ENCODE assay signal across 12 mouse cellular contexts in the genomic region with DNA sequence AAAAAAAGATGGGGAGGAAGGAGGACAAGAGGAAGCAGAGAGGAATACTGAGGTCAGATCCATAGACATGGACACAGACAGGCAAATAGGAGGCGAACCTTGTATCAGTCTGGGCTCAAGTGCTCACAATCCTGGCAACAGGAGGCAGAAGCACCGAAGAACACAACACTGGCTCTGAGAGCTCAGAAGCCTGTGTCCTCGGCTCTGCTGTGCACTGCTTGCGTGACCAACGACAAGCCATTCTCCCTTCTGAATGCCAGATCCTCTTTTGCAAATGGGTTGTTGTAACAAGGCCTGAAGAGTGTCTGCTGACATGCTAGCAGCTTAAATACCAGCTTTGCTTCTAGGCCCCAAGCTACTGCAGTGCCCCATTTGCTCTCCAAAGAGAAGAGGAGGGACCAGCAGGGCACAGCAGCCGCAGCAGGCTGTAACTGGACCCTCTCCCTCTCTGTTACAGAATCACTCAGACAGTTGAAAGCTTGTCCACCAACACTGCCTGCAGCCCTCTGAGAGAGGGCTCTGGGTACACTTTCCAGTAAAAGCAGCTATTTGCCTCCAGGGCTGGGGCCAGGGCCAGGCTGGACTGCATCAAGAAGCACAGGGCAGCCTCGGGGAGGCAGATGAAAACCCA. TPM values are rescaled to one million over a fixed set of nuclear protein-coding genes. Genes with fewer than 3 reads are reported as not detected.
DNase-seq lines count a peak whose midpoint lies in the region; ATAC-seq and TF ChIP-seq lines count a peak whose summit lies in the region.
"Had no signal": no experiment of that assay in that cellular context is flagged by ENCODE, and none has a peak within 500 bp of the region (broad histone marks: within the 10 kb centered on the region; RNA-seq: fewer than 3 reads in every experiment).

No protein-coding gene starts in this region.

- H3K27me3 ChIP-seq in forebrain, embryonic 10.5 days (ENCODE audit: poor library complexity, severe bottlenecking): no peaks in the 10 kb centered on the region
- H3K27me3 ChIP-seq in forebrain, embryonic 15.5 days: no peaks in the 10 kb centered on the region
- no peaks in the 10 kb centered on the region for H3K27me3 ChIP-seq in kidney, postnatal 0 days (ENCODE audit: insufficient read depth, low read length)
- H3K27me3 ChIP-seq in limb, embryonic 14.5 days (ENCODE audit: control insufficient read depth, insufficient read depth, low read length): no peaks in the 10 kb centered on the region
- no peaks in the 10 kb centered on the region for H3K27me3 ChIP-seq in forebrain, embryonic 13.5 days

- no peak for DNase-seq in forebrain, embryonic 10.5 days (ENCODE audit: extremely low spot score, low spot score)
- DNase-seq in kidney, postnatal 0 days (ENCODE audit: low spot score): peak; percentile 42
- no peak for DNase-seq in kidney, postnatal 36 days
- DNase-seq in embryo, embryonic 10.5 days (ENCODE audit: low spot score): peak; percentile 32
- no peak for DNase-seq in limb, embryonic 14.5 days (ENCODE audit: low spot score)

- no peak for TF ChIP-seq POLR2A in limb, embryonic 14.5 days (IDR thresholded peaks at IDR 0.05; ENCODE audit: borderline replicate concordance, extremely low read depth, insufficient read depth, insufficient read length)

- no peak overlapping the region for H3K4me3 ChIP-seq in forebrain, embryonic 10.5 days
- no peak overlapping the region for H3K4me3 ChIP-seq in forebrain, embryonic 15.5 days
- no peak overlapping the region for H3K4me3 ChIP-seq in kidney, postnatal 0 days (replicated peaks; ENCODE audit: low read depth, low read length)
- H3K4me3 ChIP-seq in limb, embryonic 14.5 days (replicated peaks; ENCODE audit: low read length): no peak overlapping the region
- no peak overlapping the region for H3K4me3 ChIP-seq in forebrain, embryonic 13.5 days

- TF ChIP-seq CTCF in kidney, postnatal 0 days (IDR thresholded peaks at IDR 0.05; ENCODE audit: low read depth): no peak

- H3K4me1 ChIP-seq in forebrain, embryonic 10.5 days: peaks cover 13% of the 10 kb centered on the region
- H3K4me1 ChIP-seq in forebrain, embryonic 15.5 days: peaks cover 5% of the 10 kb centered on the region; the same call in 1 of the 2 replicates
- H3K4me1 ChIP-seq in kidney, postnatal 0 days (replicated peaks; ENCODE audit: insufficient read depth, low read length): 0 out of 2 replicates have a peak, but pooled peaks cover 5% of the 10 kb centered on the region
- H3K4me1 ChIP-seq in limb, embryonic 14.5 days (ENCODE audit: control insufficient read depth, insufficient read depth, low read length): peaks cover 24% of the 10 kb centered on the region
- H3K4me1 ChIP-seq in forebrain, embryonic 13.5 days: no peaks in the 10 kb centered on the region

- H3K9ac ChIP-seq in forebrain, embryonic 15.5 days (replicated peaks): no peak overlapping the region
- no peak overlapping the region for H3K9ac ChIP-seq in kidney, postnatal 0 days (ENCODE audit: low read depth, low read length)
- H3K9ac ChIP-seq in limb, embryonic 14.5 days (ENCODE audit: low read depth, low read length, severe bottlenecking): no peak overlapping the region
- H3K9ac ChIP-seq in forebrain, embryonic 13.5 days: no peak overlapping the region
- H3K9ac ChIP-seq: liver, embryonic 14.5 days had no signal

- 53% methylated on average over 7 of the region's 7 CpGs for WGBS in forebrain, embryonic 10.5 days
- 48% methylated on average over 7 of the region's 7 CpGs for WGBS in forebrain, embryonic 15.5 days
- WGBS in kidney, postnatal 0 days: 44% methylated on average over 7 of the region's 7 CpGs
- WGBS in limb, embryonic 14.5 days: 41% methylated on average over 7 of the region's 7 CpGs
- WGBS in forebrain, embryonic 13.5 days: 60% methylated on average over 7 of the region's 7 CpGs

- ATAC-seq in forebrain, embryonic 15.5 days (replicated peaks): no peak
- ATAC-seq in kidney, postnatal 0 days (replicated peaks; ENCODE audit: low FRiP score, low read depth): no peak
- peak; percentile 37; the same call in 1 of the 2 replicates for ATAC-seq in limb, embryonic 14.5 days (ENCODE audit: low FRiP score, low read depth)
- ATAC-seq in megakaryocyte progenitor cell, adult 5-6 weeks (replicated peaks; ENCODE audit: poor library complexity): no peak
- ATAC-seq in forebrain, embryonic 13.5 days: no peak
- ATAC-seq: Patski had no signal

- no peaks in the 10 kb centered on the region for H3K9me3 ChIP-seq in forebrain, embryonic 10.5 days
- no peaks in the 10 kb centered on the region for H3K9me3 ChIP-seq in forebrain, embryonic 15.5 days
- no peaks in the 10 kb centered on the region for H3K9me3 ChIP-seq in kidney, postnatal 0 days (replicated peaks; ENCODE audit: low read length)
- H3K9me3 ChIP-seq in limb, embryonic 14.5 days (ENCODE audit: control insufficient read depth, low read length): no peaks in the 10 kb centered on the region
- H3K9me3 ChIP-seq in forebrain, embryonic 13.5 days (replicated peaks): no peaks in the 10 kb centered on the region

- H3K4me2 ChIP-seq in forebrain, embryonic 15.5 days (replicated peaks): no peak overlapping the region
- no peak overlapping the region for H3K4me2 ChIP-seq in kidney, postnatal 0 days (ENCODE audit: low read length)
- H3K4me2 ChIP-seq in limb, embryonic 14.5 days (replicated peaks; ENCODE audit: low read depth, low read length, severe bottlenecking): no peak overlapping the region
- no peak overlapping the region for H3K4me2 ChIP-seq in forebrain, embryonic 13.5 days

- H3K27ac ChIP-seq in forebrain, embryonic 10.5 days: 0 out of 2 replicates have a peak overlapping the region, but pooled peaks have one; percentile 26
- no peak overlapping the region for H3K27ac ChIP-seq in forebrain, embryonic 15.5 days (replicated peaks)
- H3K27ac ChIP-seq in kidney, postnatal 0 days: no peak overlapping the region
- H3K27ac ChIP-seq in limb, embryonic 14.5 days (replicated peaks; ENCODE audit: low read depth, low read length): peak overlapping the region; percentile 15; the same call in 1 of the 2 replicates
- H3K27ac ChIP-seq in forebrain, embryonic 13.5 days: no peak overlapping the region
- H3K27ac ChIP-seq: liver, embryonic 14.5 days had no signal

- H3K36me3 ChIP-seq in forebrain, embryonic 10.5 days (replicated peaks): no peaks in the 10 kb centered on the region
- no peaks in the 10 kb centered on the region for H3K36me3 ChIP-seq in forebrain, embryonic 15.5 days
- H3K36me3 ChIP-seq in kidney, postnatal 0 days (ENCODE audit: insufficient read depth, low read length): no peaks in the 10 kb centered on the region
- no peaks in the 10 kb centered on the region for H3K36me3 ChIP-seq in limb, embryonic 14.5 days (ENCODE audit: control insufficient read depth, insufficient read depth, low read length)
- H3K36me3 ChIP-seq in forebrain, embryonic 13.5 days (ENCODE audit: poor library complexity, severe bottlenecking): no peaks in the 10 kb centered on the region

RNA-seq across cellular contexts. Expression of gene Il16, which starts 5.7 kb away (rescaled TPM):
- 0.76 and 0.95 TPM in 2 replicates for polyA plus RNA-seq in forebrain, embryonic 10.5 days (2016; fragmentation: Nextera tagmentation; extraction: Ambion mirVana)
- 0.98 and 1.0 TPM in 2 replicates for polyA plus RNA-seq in forebrain, embryonic 15.5 days (2015; fragmentation: Nextera tagmentation; extraction: Ambion mirVana)
- polyA plus RNA-seq in kidney, postnatal 0 days (2015; fragmentation: Nextera tagmentation; extraction: Ambion mirVana): 3.1 and 3.6 TPM in 2 replicates
- polyA plus RNA-seq in limb, embryonic 14.5 days (2012; rRNA removed): 6.6 and 6.8 TPM in 2 replicates
- 5.8 and 7.6 TPM in 2 replicates for polyA plus RNA-seq in limb, embryonic 14.5 days (2014; fragmentation: Nextera tagmentation; extraction: Ambion mirVana)
- total RNA-seq in megakaryocyte progenitor cell, adult 5-6 weeks (2015): 18.6 and 20.8 TPM in 2 replicates
- 66.4 and 71.6 TPM in 2 replicates for total RNA-seq in megakaryocyte progenitor cell, adult 5-6 weeks (2017)
- 0.93 and 1.1 TPM in 2 replicates for polyA plus RNA-seq in forebrain, embryonic 13.5 days (2015; fragmentation: Nextera tagmentation; extraction: Ambion mirVana)
- polyA plus RNA-seq: C2C12 had no signal

RNA-seq across cellular contexts. Expression of gene Cfap161, which starts 54.9 kb away (rescaled TPM):
- polyA plus RNA-seq in forebrain, embryonic 10.5 days (2016; fragmentation: Nextera tagmentation; extraction: Ambion mirVana): 0.12 TPM in 1 of 2 replicates, not detected in the other
- 0.82 and 1.5 TPM in 2 replicates for polyA plus RNA-seq in forebrain, embryonic 15.5 days (2015; fragmentation: Nextera tagmentation; extraction: Ambion mirVana)
- polyA plus RNA-seq in kidney, postnatal 0 days (2015; fragmentation: Nextera tagmentation; extraction: Ambion mirVana): 0.27 and 0.34 TPM in 2 replicates
- polyA plus RNA-seq in limb, embryonic 14.5 days (2012; rRNA removed): 0.54 and 0.82 TPM in 2 replicates
- polyA plus RNA-seq in limb, embryonic 14.5 days (2014; fragmentation: Nextera tagmentation; extraction: Ambion mirVana): 0.28 and 0.29 TPM in 2 replicates
- total RNA-seq in megakaryocyte progenitor cell, adult 5-6 weeks (2015): not detected in 2 replicates
- total RNA-seq in megakaryocyte progenitor cell, adult 5-6 weeks (2017): not detected in 2 replicates
- 0.45 and 0.79 TPM in 2 replicates for polyA plus RNA-seq in forebrain, embryonic 13.5 days (2015; fragmentation: Nextera tagmentation; extraction: Ambion mirVana)
- polyA plus RNA-seq: C2C12; large intestine, adult 2 months; Patski had no signal

Comparison
In these comparisons a context has a peak if more than half of its experiments do, and no peak if none do; other contexts are left out.
1. DNase-seq: peak in kidney, postnatal 0 days (single experiment) and embryo, embryonic 10.5 days (single experiment); none in forebrain, embryonic 10.5 days (single experiment), kidney, postnatal 36 days (0 of 2) and limb, embryonic 14.5 days (single experiment).
2. H3K27ac ChIP-seq: peak in forebrain, embryonic 10.5 days (single experiment) and limb, embryonic 14.5 days (single experiment); none in forebrain, embryonic 15.5 days (single experiment), kidney, postnatal 0 days (single experiment) and forebrain, embryonic 13.5 days (single experiment).